Comparison of ENCODE assay signal across 8 mouse cellular contexts in the genomic region with DNA sequence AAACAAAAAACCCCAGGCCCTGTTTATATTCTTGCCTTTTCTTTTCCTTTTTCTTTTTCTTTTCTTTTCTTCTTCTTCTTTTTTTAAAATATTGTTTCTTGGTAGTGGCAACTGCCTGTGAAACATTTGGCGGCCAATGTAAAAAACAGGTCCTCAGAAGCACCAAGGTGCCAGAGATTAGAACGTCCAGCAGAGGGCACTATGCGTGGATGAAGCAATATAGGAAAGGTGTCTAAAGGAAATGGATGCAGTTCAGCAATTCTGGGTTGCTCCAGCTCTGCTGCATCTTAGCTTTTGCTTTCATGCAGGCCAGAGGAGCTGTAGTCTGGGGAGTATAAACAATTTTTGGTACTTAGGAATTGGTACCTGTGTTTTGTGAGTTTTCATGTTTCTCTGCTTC. TPM values are rescaled to one million over a fixed set of nuclear protein-coding genes. Genes with fewer than 3 reads are reported as not detected.
DNase-seq lines count a peak whose midpoint lies in the region; ATAC-seq and TF ChIP-seq lines count a peak whose summit lies in the region.
"Had no signal": no experiment of that assay in that cellular context is flagged by ENCODE, and none has a peak within 500 bp of the region (broad histone marks: within the 10 kb centered on the region; RNA-seq: fewer than 3 reads in every experiment).

No protein-coding gene starts in this region.

- TF ChIP-seq CTCF in left cerebral cortex, adult 2 months (IDR thresholded peaks at IDR 0.05) = peak; percentile 74
- TF ChIP-seq CTCF in brain, embryonic 14.5 days (IDR thresholded peaks at IDR 0.05; ENCODE audit: borderline replicate concordance, extremely low read depth, insufficient read depth, insufficient read length) = peak; percentile 66; the same call in 1 of the 2 replicates
- TF ChIP-seq CTCF in heart, postnatal 0 days (IDR thresholded peaks at IDR 0.05; ENCODE audit: low read depth) = peak; percentile 53
- TF ChIP-seq CTCF in liver, embryonic 14.5 days (IDR thresholded peaks at IDR 0.05; ENCODE audit: low read depth) = peak; percentile 73

- no peaks in the 10 kb centered on the region for H3K4me1 ChIP-seq in ES-E14 (ENCODE audit: control insufficient read depth in 2 of 2, insufficient read depth in 2 of 2, low read length in 2 of 2, poor library complexity in 1 of 2)
- no peaks in the 10 kb centered on the region for H3K4me1 ChIP-seq in heart, postnatal 0 days (ENCODE audit: control insufficient read depth, insufficient read depth)
- H3K4me1 ChIP-seq in liver, embryonic 14.5 days (replicated peaks; ENCODE audit: control insufficient read depth in 2 of 2, insufficient read depth in 2 of 2, low read length in 1 of 2) = no peaks in the 10 kb centered on the region

- 17% methylated on average over 3 of the region's 3 CpGs for WGBS in heart, postnatal 0 days
- WGBS in liver, embryonic 14.5 days (ENCODE audit: insufficient replicate concordance) = 20% methylated on average over 3 of the region's 3 CpGs

- no peaks in the 10 kb centered on the region for H3K36me3 ChIP-seq in ES-E14 (ENCODE audit: control insufficient read depth, insufficient read depth, low read length, poor library complexity, severe bottlenecking)
- H3K36me3 ChIP-seq in heart, postnatal 0 days (replicated peaks; ENCODE audit: control insufficient read depth, insufficient read depth, low read length) = no peaks in the 10 kb centered on the region
- no peaks in the 10 kb centered on the region for H3K36me3 ChIP-seq in liver, embryonic 14.5 days (replicated peaks; ENCODE audit: control insufficient read depth, insufficient read depth, low read depth)

- H3K9me3 ChIP-seq in ES-E14 (ENCODE audit: control insufficient read depth, insufficient read depth, low read depth, low read length) = no peaks in the 10 kb centered on the region
- no peaks in the 10 kb centered on the region for H3K9me3 ChIP-seq in heart, postnatal 0 days (replicated peaks; ENCODE audit: control insufficient read depth, low read length)
- no peaks in the 10 kb centered on the region for H3K9me3 ChIP-seq in liver, embryonic 14.5 days (ENCODE audit: control insufficient read depth, low read length)

- no peak for TF ChIP-seq POLR2A in brain, embryonic 14.5 days (IDR thresholded peaks at IDR 0.05; ENCODE audit: borderline replicate concordance, extremely low read depth, insufficient read depth, insufficient read length, poor library complexity, severe bottlenecking)

- TF ChIP-seq EP300 in heart, postnatal 0 days (IDR thresholded peaks at IDR 0.05; ENCODE audit: low read depth) = no peak
- no peak for TF ChIP-seq EP300 in liver, embryonic 14.5 days (IDR thresholded peaks at IDR 0.05; ENCODE audit: low read depth)

- no peaks in the 10 kb centered on the region for H3K27me3 ChIP-seq in heart, postnatal 0 days (ENCODE audit: control insufficient read depth, insufficient read depth, low read length)
- no peaks in the 10 kb centered on the region for H3K27me3 ChIP-seq in liver, embryonic 14.5 days (ENCODE audit: control insufficient read depth, insufficient read depth, low read length)

- H3K27ac ChIP-seq in left cerebral cortex, adult 2 months = no peak overlapping the region
- no peak overlapping the region for H3K27ac ChIP-seq in ES-E14 (ENCODE audit: insufficient read depth, low read depth, low read length, poor library complexity, severe bottlenecking)
- H3K27ac ChIP-seq in heart, postnatal 0 days (ENCODE audit: low read depth) = no peak overlapping the region
- H3K27ac ChIP-seq in liver, embryonic 14.5 days = no peak overlapping the region
- H3K27ac ChIP-seq: macrophage had no signal

- no peak overlapping the region for H3K4me2 ChIP-seq in heart, postnatal 0 days (ENCODE audit: low read depth, low read length)
- H3K4me2 ChIP-seq in liver, embryonic 14.5 days (ENCODE audit: low read depth) = no peak overlapping the region

- in situ Hi-C loops in ES-E14 (cut with MboI; ENCODE audit: low sequenced_read_pairs in 2 of 2, unreplicated experiment in 2 of 2) = no loop called here

- H3K4me3 ChIP-seq in left cerebral cortex, adult 2 months = no peak overlapping the region
- no peak overlapping the region for H3K4me3 ChIP-seq in ES-E14 (ENCODE audit: insufficient read depth in 1 of 2, low read depth in 1 of 2, low read length in 2 of 2, poor library complexity in 1 of 2, severe bottlenecking in 1 of 2)
- H3K4me3 ChIP-seq in heart, postnatal 0 days (ENCODE audit: low read depth, low read length) = no peak overlapping the region
- no peak overlapping the region for H3K4me3 ChIP-seq in liver, embryonic 14.5 days (ENCODE audit: insufficient read depth in 1 of 2, low read depth in 2 of 2, low read length in 2 of 2)

- H3K9ac ChIP-seq in ES-E14 (ENCODE audit: insufficient read depth, low read depth, low read length, poor library complexity, severe bottlenecking) = no peak overlapping the region
- no peak overlapping the region for H3K9ac ChIP-seq in heart, postnatal 0 days (replicated peaks; ENCODE audit: low read depth, low read length)
- H3K9ac ChIP-seq in liver, embryonic 14.5 days (replicated peaks) = no peak overlapping the region

- no peak for ATAC-seq in heart, postnatal 0 days (ENCODE audit: insufficient read depth, low read depth)
- 0 out of 2 replicates have a peak, but pooled peaks have one; percentile 41 for ATAC-seq in liver, embryonic 14.5 days (ENCODE audit: insufficient read depth)

- intact Hi-C loops in left cerebral cortex, adult 2 months (cut with DNase I) = loop anchor here (10.0 kb wide), 2 partner anchors 621 to 1821 kb away; no protein-coding TSS in a partner anchor

- peak; percentile 9 to 47 for DNase-seq in left cerebral cortex, adult 2 months (ENCODE audit: extremely low spot score in 1 of 2, low spot score in 2 of 2)
- no peak for DNase-seq in left cerebral cortex, adult 11 months (ENCODE audit: low spot score)
- peak; percentile 27 for DNase-seq in ES-E14 (ENCODE audit: low read depth, low spot score)
- peak; percentile 68 for DNase-seq in brain, embryonic 14.5 days (ENCODE audit: low read depth)
- peak; percentile 18 for DNase-seq in heart, postnatal 0 days (ENCODE audit: low spot score)
- no peak for DNase-seq in liver, embryonic 14.5 days (ENCODE audit: low read depth in 3 of 3, low spot score in 3 of 3)
- peak; percentile 18 for DNase-seq in right cerebral cortex, postnatal 25 days

TF ChIP-seq in ES-E14, 5 proteins besides CTCF, POLR2A, EP300 and RAD21:
- TF ChIP-seq CHD2 (IDR thresholded peaks at IDR 0.05; ENCODE audit: low read depth, low read length) (no peak), HCFC1 (IDR thresholded peaks at IDR 0.05; ENCODE audit: borderline replicate concordance, insufficient read depth, low read length) (no peak), MAFK (IDR thresholded peaks at IDR 0.05; ENCODE audit: insufficient read depth, low read depth, low read length) (no peak), ZC3H11A (IDR thresholded peaks at IDR 0.05; ENCODE audit: borderline replicate concordance, low read depth, low read length) (0 out of 2 replicates have a peak, but pooled peaks have one; percentile 29)

RNA-seq across cellular contexts. Expression of a gene that starts 9.2 kb away (rescaled TPM):
- total RNA-seq in left cerebral cortex, adult 2 months (2021) = not detected
- not detected in 2 replicates for total RNA-seq in ES-E14 (2012; rRNA removed)
- 0.03 TPM in 1 of 2 replicates, not detected in the other for polyA plus RNA-seq in brain, embryonic 14.5 days (2012; rRNA removed)
- not detected in 2 replicates for total RNA-seq in heart, postnatal 0 days (2014; rRNA removed; ENCODE audit: low replicate concordance)
- not detected in 2 replicates for polyA plus RNA-seq in heart, postnatal 0 days (2015; fragmentation: Nextera tagmentation; extraction: Ambion mirVana)
- polyA plus RNA-seq in liver, embryonic 14.5 days (2012; rRNA removed) = not detected in 2 replicates
- polyA plus RNA-seq in liver, embryonic 14.5 days (2014; fragmentation: Nextera tagmentation; extraction: Ambion mirVana) = not detected in 2 replicates
- polyA plus RNA-seq: macrophage had no signal

RNA-seq across cellular contexts. Expression of a gene that starts 11.4 kb away (rescaled TPM):
- total RNA-seq in left cerebral cortex, adult 2 months (2021) = 1 to 10 TPM; 4.1 to 4.6 TPM
- 10.6 and 18.4 TPM in 2 replicates for total RNA-seq in ES-E14 (2012; rRNA removed)
- polyA plus RNA-seq in brain, embryonic 14.5 days (2012; rRNA removed) = 11.6 and 11.8 TPM in 2 replicates
- 5.1 and 9.7 TPM in 2 replicates for total RNA-seq in heart, postnatal 0 days (2014; rRNA removed; ENCODE audit: low replicate concordance)
- polyA plus RNA-seq in heart, postnatal 0 days (2015; fragmentation: Nextera tagmentation; extraction: Ambion mirVana) = 9.9 and 10.8 TPM in 2 replicates
- 4.9 and 10.1 TPM in 2 replicates for polyA plus RNA-seq in liver, embryonic 14.5 days (2012; rRNA removed)
- 13.2 and 15.2 TPM in 2 replicates for polyA plus RNA-seq in liver, embryonic 14.5 days (2014; fragmentation: Nextera tagmentation; extraction: Ambion mirVana)

Comparison
In these comparisons a context has a peak if more than half of its experiments do, and no peak if none do; other contexts are left out.
1. DNase-seq: peak in left cerebral cortex, adult 2 months (2 of 2), ES-E14 (single experiment), brain, embryonic 14.5 days (single experiment), heart, postnatal 0 days (single experiment) and right cerebral cortex, postnatal 25 days (single experiment); none in left cerebral cortex, adult 11 months (single experiment) and liver, embryonic 14.5 days (0 of 3).
2. Peak in every context shown above with its lines, with median percentiles within 50 percentile points of each other: CTCF ChIP-seq.